Mouse (Mus musculus) bone marrow, adult 2 months (tissue): Measurements from ENCODE around the gene Rnase2b.

Source experiments
- CTCF ChIP-seq: fragments of 200-500 bp; IDR thresholded peaks from 2 replicates; pipeline ENCODE4 v1.5.1; 2011; ENCODE audit warnings: low read length, control low read depth; ENCODE audit not compliant: control insufficient read depth, insufficient read depth
- POLR2A ChIP-seq: fragments of 200-500 bp; IDR thresholded peaks from 2 replicates; pipeline ENCODE4 v1.6.1; 2011; ENCODE audit warnings: low read depth, mild to moderate bottlenecking, control low read depth, low read length, borderline replicate concordance; ENCODE audit not compliant: control insufficient read depth

DNA sequence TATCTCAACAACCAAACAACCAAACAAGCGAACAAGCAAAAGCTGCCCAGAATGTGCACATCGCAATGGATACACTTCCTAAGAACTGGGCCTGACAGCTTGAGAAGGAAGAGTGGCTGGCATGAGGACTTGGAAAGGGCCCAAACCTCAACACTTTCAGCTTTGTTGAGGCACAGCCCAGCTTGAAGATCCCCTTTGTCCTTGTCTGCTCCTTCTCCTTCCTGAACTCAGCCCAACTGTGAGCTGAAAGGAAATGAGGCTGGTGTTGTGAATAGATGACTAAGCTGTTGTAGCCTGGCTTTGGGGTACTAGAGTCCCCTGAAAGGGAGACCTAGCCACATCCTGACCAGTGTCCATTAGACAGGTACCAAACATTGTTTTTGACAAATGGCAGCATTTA, 38.0 kb downstream of the Rnase2b start:
- TF ChIP-seq CTCF, result no peak
- no peak for TF ChIP-seq POLR2A
